Mouse (Mus musculus) neutrophil, adult 5-6 weeks (primary cell): ENCODE measurements around the gene Ptger4. TPM values are rescaled to one million over a fixed set of nuclear protein-coding genes. Genes with fewer than 3 reads are reported as not detected.
A peak's percentile ranks its signal among the peaks of the same experiment; 100 is the strongest.

Source experiments
- ATAC-seq: fragments of 151-379, 151-347 bp; 2 replicates; pipeline ENCODE4 v1.8.0; 2017; ENCODE audit warnings: mild to moderate bottlenecking, moderate TSS enrichment; ENCODE audit not compliant: insufficient number of reproducible peaks, poor library complexity, low FRiP score, severe bottlenecking; ENCODE audit errors: extremely low read depth
- total RNA-seq: library from RNA; stranded (forward); fragments of 200-1000 nt; gene quantifications from 2 replicates; pipeline ENCODE4 v1.2.3, GENCODE M21; 2017

Ptger4 gene
- 8.6 and 9.0 TPM in 2 replicates for total RNA-seq

GRCm38 (mm10) chr15:5243959-5244905 is at the start of gene Ptger4:
TSS of gene Ptger4 (minus strand) at chr15:5244187.
- peak; percentile 80 for ATAC-seq

DNA sequence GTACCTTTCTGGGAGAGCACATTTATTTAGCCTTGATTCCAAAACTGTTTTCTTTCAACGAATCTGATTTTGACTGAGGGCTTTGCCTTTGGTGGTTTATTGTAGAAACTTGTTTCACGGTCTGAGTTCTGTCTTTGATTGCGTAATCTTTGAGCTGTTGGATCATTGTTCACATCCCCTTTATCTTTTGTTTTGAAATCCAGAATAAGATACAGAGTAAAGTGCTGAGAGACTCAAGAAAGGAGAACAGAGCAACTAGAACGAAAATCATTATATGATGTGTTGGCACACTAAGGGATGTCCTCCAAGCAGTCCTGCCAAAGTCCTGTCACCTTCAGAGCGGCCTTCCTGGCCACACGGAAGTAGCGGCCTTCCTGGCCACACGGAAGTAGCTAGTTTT is 44.4 kb upstream of the Ptger4 start:
- ATAC-seq, result no peak

DNA sequence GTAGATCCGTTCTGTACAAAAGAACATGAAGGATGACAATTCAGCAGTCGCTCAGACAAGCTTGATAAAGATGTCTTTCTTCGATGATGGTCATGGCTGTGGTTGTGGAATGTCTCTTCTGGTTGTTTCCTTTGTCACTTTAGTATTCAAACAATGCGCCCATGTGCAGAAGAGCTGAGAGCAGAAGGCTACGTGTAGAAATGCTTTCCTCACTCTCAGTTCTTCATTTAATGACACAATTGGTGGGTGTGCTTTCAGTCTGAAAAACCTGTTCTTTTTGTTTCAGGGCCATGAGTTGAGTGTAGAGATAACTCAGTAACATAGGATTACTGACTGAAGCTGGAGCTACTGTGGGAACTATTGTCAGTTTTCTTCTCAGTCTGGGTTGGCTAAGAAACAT is 43.1 kb upstream of the Ptger4 start:
- ATAC-seq, result no peak

GRCm38 (mm10) chr15:5281316-5281715 is 37.3 kb upstream of the Ptger4 start:
- no peak for ATAC-seq

GRCm38 (mm10) chr15:5279831-5280230 is 35.8 kb upstream of the Ptger4 start:
- no peak for ATAC-seq

GRCm38 (mm10) chr15:5278525-5278924 is 34.5 kb upstream of the Ptger4 start:
- ATAC-seq, result no peak

DNA sequence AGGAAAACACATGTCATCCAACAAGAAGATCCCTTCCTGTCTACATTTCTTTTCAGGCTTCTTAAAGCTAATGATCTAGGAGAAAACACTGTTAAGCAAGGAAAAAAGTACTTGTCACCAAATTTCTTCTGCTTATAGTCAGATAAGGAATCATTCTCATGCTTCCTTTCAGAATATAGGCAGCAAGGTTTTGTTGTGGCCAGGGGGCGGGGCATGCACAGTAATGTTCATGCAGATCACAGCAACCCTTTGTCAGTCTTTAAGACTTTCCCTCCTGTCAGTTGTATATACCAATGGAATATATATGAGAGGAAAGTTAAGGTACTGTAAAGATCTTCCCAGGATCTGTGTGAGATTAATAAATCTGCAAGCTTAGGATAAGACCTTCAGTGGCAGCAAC is 30.0 kb upstream of the Ptger4 start:
- ATAC-seq, result no peak

DNA sequence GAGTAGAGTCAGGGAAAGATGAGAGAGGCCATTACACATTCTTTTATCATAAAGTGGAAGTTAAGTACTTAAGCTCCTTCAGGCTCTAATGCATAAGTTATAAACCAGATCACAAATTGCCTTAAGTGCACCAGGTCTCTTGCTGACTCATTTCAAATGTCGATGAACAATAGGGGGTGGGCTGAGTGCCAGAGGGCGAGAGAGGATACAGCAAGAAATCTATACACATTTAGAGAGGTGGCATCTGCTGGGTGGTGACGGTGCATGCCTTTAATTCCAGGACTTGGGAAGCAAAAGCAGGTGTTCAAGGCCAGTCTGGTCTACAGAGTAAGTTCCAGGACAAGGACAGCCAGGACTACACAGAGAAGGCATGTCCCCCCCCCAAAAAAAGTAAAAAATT is 22.1 kb upstream of the Ptger4 start:
- no peak for ATAC-seq

DNA sequence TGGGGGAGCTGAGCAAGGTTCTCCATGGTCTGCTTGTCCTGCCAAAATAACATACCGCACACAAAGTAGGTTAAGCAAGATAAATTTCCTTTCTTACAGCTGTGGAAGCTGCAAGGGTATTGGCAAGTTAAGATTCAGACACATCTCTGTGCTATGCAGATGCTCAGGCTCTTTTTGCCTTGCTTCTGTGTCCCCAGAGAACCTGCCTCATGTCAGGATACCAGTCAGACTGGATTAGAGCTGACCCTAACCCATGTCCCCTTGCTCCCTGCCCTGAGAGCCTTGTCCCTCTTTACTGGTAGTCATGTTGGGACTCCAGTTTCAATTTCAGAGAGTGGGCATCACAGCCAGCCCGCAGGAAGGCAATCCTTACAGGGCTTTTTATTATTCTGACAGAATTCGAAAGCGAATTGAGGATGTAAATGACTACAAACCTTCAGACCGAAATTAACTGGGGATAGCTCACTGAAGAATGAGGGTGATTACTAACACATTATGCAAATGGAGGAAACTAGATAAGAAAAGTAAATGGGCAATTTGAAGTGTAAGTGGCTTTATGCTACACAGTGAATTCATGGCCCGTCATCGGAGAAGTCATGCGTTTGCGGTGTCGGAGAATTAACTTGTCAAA is 19.0 kb upstream of the Ptger4 start:
- ATAC-seq, result peak; percentile 56; the same call in 1 of the 2 replicates

DNA sequence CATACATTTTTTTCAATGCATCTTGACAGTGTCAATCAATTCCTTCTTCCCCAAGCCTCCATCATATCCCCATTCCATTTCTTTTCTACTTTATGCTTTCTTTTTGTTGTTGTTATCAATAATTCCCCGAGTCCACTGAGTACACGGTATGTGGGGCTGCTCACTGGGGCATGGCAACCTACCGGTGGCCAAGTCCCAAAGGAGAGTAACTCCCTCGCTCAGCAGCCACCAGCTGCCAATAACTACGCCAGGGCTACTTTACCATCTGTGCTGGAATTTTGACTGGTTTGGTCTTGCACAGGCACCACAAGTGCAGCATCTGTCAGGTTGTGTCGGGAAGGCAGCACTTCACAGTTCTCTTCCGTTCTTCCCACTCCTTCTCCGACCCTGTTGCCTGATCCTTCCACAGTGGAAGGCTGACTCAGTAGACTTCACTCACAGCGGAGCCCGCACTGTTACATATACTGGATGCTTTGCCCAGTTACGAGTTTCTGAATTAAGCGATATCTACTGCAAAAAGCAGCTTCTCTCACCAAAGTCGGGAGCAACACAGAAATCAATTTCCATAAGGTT is 18.2 kb upstream of the Ptger4 start:
- peak; percentile 17; the same call in 1 of the 2 replicates for ATAC-seq

GRCm38 (mm10) chr15:5261004-5261403 is 17.0 kb upstream of the Ptger4 start:
- ATAC-seq, result no peak

DNA sequence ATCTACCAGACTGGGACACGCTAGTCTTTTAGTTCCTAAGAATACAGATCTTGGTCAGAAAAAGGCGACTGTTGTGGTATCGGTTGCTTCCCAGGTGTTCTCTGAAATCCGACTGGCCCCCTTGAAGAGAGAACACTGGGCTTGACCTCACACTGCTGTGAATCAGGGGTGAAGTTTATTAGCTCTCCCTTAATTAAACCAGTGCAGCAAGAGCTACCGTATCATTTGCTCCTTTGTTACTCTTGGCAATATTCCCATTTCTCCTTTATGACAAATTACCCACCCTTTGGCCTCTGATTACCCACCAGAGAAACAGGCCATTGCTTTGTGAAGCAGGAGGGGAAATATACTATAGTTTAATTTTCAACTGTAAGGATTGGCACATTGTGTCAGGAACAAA is 16.2 kb upstream of the Ptger4 start:
- ATAC-seq, result no peak

DNA sequence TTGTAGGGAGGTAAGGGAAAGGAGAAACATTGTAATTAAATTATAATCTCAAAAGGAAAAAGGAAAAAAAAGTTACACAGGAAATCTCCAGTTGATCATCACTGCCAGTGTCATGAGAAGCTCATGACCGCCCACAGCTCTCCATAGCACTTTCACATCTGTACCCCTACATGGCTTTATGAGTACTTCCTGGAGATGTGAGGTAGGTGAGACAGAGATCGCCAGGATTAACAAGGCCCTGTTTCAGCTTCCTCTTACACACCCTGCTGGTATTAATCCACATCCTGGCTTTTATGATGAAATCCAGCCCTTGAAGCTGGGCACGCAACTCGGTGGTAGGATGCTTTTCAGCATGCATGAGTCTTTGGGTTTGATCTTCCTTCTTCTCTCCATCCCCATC is 6.2 kb upstream of the Ptger4 start:
- ATAC-seq, result no peak

- 0 out of 2 replicates have a peak, but pooled peaks have one; percentile 4 for ATAC-seq
These were observed 690 bp downstream of the Ptger4 start for GRCm38 (mm10) chr15:5243036-5243958.

DNA sequence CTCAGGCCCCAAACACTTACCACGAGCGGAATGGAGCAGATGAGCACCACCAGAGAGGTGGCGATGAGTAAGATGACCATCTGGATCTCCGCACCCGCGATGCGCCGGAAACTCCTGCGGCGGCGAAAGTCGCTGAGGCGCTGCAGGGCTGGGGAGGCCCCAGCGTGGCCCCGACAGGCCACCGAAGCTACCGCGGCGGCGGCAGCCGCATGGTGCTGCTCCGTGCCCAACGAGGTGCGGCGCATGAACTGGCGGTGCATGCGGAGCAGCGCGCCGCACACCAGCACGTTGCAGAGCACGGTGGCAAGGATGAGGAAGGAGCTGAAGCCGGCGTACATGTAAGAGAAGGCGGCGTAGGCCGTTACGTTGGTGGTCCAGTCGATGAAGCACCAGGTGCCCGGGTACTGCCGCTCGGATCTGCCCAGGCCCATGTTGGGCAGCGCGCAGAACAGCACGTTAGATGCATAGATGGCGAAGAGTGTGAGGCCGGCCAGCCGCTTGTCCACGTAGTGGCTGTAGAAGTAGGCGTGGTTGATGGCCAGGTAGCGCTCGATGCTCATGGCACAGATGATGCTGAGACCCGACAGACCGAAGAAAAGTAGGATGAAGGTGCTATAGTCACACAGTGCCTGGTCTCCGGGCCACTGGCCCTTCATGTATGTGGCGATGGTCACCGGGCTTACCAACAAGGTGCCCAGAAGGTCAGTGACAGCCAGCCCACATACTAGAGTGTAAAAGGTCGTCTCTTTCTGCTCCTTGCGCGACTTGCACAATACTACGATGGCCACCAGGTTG is 1.5 kb downstream of the Ptger4 start:
- no peak for ATAC-seq

DNA sequence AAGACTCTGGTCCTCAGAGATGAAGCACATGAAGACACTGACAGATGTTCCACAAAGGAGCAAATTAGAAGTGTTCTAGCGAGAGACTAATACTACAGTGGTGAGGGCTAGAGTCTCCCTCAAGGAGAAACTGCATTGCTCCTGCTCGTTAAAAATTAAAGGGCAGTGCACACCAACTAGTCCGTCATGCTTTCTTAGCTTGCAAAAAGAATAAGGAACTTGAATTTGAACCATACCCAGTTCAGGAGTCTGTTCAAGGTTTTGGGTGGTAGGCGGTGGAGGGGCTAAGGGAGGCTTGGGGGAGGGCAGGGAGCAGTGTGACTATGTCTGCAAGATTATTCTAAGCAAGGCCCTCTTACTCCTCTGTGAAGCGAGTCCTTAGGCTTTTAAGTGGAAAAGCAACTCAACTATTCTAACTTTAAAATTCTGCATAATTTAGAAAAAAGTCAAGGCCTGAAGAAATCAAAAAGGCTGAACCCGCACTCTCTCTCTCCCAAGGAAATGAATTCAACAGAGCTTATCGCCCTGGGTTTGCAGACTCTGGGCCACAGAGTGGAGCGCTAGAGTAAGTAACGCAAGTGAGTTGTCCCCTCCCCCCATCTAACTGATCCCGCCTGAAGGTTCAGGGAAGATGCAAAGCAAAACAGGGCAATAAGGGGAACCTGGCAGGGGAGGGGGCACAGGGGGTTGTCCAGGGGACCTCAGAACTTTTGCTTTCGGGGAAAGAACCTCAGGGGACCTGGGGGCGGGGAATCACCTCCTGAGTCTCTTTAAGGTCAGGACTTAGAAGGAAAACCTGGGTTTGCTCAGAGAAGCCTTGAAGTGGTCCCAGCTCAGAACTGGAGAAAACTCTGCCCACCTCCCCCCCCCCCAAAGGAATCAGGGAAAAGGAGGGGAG is 2.4 kb downstream of the Ptger4 start:
- ATAC-seq, result no peak

GRCm38 (mm10) chr15:5240360-5240759 is 3.6 kb downstream of the Ptger4 start:
- ATAC-seq, result no peak
